Mouse (Mus musculus) hindbrain, postnatal 0 days (tissue): ENCODE results near the gene Nrxn3. TPM values are rescaled to one million over a fixed set of nuclear protein-coding genes. Genes with fewer than 3 reads are reported as not detected.

Source experiments
- ATAC-seq: fragments of 200-750 bp; cut with Nextera tagmentation; 2 replicates; pipeline ENCODE4 v1.8.0; 2017; ENCODE audit warnings: mild to moderate bottlenecking, moderate TSS enrichment, moderate library complexity
- DNase-seq: peaks from one replicate; pipeline ENCODE4 v3.0.0-alpha.2; 2015; ENCODE audit warnings: low spot score
- H3K27ac ChIP-seq: fragments of 300-500 bp; sonication (generic); 2 replicates; pipeline ENCODE4 v1.5.1; 2014; ENCODE audit warnings: mild to moderate bottlenecking
- H3K27me3 ChIP-seq: fragments of 300-500 bp; sonication (generic); 2 replicates; pipeline ENCODE4 v1.6.1; 2014; ENCODE audit warnings: low read length, mixed read lengths; ENCODE audit not compliant: insufficient read depth
- H3K36me3 ChIP-seq: fragments of 300-500 bp; sonication (generic); 2 replicates; pipeline ENCODE4 v1.6.1; 2014; ENCODE audit warnings: low read length, mixed read lengths; ENCODE audit not compliant: insufficient read depth
- H3K4me1 ChIP-seq: fragments of 300-500 bp; sonication (generic); 2 replicates; pipeline ENCODE4 v1.6.1; 2014; ENCODE audit warnings: antibody characterized with exemption, low read length, mixed read lengths; ENCODE audit not compliant: insufficient read depth
- H3K4me2 ChIP-seq: fragments of 300-500 bp; sonication (generic); 2 replicates; pipeline ENCODE4 v1.6.1; 2014; ENCODE audit warnings: low read depth, mild to moderate bottlenecking, low read length, moderate library complexity, mixed read lengths
- H3K4me3 ChIP-seq: fragments of 300-500 bp; sonication (generic); 2 replicates; pipeline ENCODE4 v1.5.1; 2014; ENCODE audit warnings: low read length
- H3K9ac ChIP-seq: fragments of 300-500 bp; sonication (generic); replicated peaks from 2 replicates; pipeline ENCODE4 v1.6.1; 2014; ENCODE audit warnings: mild to moderate bottlenecking, low read length, moderate library complexity, mixed read lengths
- H3K9me3 ChIP-seq: fragments of 300-500 bp; sonication (generic); 2 replicates; pipeline ENCODE4 v1.6.1; 2016; ENCODE audit warnings: low read length, mixed read lengths
- CTCF ChIP-seq: IDR thresholded peaks from 2 replicates; pipeline ENCODE4 v1.5.1; 2016; ENCODE audit warnings: antibody characterized with exemption, control low read depth, low read depth
- WGBS: fragments of 180-500 bp; shearing (Covaris S2); extraction: QIAGEN DNeasy Blood & Tissue Kit; methylation state at CpG from one replicate; pipeline ENCODE4 v1.1.7; 2014; 5-methylcytosine and 5-hydroxymethylcytosine counted together
- polyA plus RNA-seq: library from polyadenylated mRNA; unstranded; fragments of >200 nt; fragmentation: Nextera tagmentation; extraction: Ambion mirVana; gene quantifications from 2 replicates; pipeline ENCODE4 v1.2.1, GENCODE M21; 2015
- total RNA-seq: library from RNA; depleted of rRNA; stranded (reverse); fragments of >200 nt; gene quantifications from 2 replicates; pipeline ENCODE4 v1.2.3, GENCODE M21; 2014

Gene Nrxn3
- total and polyA plus RNA-seq, 2 experiments from 2014 or later: 87.8 to 103 TPM

DNA sequence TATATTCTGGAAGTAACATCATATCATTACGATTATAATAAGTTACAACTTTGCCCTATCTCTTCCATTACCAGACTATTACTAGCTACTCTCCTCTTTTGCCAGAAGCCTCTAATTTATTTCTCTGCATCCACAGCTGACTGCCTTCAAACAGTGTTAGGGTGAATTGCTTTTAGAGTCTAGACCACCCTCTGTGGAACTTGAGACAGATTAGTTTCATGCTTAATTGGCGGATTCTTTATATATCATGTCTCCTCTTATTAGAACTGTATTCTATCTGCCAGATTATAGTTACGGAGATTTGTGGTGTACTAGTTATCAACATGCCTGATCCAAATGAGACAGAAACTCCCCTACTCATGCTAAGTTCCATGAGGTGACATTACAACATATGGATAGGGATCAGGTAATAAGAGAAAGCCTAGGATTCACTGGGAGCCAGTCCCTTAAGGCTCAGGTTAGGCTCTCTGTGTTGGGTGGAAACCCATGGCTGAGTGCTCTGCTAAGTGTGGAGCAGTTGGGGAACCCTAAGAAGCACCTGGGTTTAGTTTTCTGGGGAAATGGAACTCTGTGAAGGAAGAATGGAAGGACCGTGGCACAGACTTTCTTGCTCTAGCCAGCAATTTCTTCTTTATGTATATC, 1435.6 kb downstream of the Nrxn3 start:
- DNase-seq (no peak), ATAC-seq (no peak)
- Histone ChIP-seq H3K4me2 (no peak overlapping the region), H3K36me3 (no peaks in the 10 kb centered on the region), H3K9me3 (no peaks in the 10 kb centered on the region), H3K9ac (no peak overlapping the region), H3K4me3 (no peak overlapping the region), H3K27ac (no peak overlapping the region), H3K27me3 (no peaks in the 10 kb centered on the region), H3K4me1 (no peaks in the 10 kb centered on the region)
- TF ChIP-seq CTCF: no peak
- WGBS: 87% methylated on average over 4 of the region's 4 CpGs

DNA sequence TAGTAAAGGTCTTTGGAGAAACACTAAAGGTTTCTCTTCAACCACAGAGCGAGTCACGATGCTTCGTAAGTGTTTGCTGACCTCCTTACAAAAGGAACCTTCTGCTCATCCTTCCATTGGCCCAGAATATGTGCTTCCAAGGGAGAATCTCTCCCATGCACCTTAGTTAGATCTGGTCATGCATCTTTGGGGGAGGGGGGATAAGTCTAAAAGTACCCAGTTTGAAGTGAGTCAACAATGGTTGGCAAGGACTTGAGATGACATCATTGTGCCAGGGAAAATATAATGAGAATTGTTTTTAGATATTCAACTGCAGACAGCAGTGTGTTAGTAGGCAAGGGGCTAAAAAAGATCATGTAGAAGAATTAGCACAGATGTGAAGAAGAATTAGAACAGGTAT, 1437.2 kb downstream of the Nrxn3 start:
- 95% methylated on average over 3 of the region's 3 CpGs for WGBS
- Histone ChIP-seq H3K4me2 (no peak overlapping the region), H3K27me3 (no peaks in the 10 kb centered on the region)

DNA sequence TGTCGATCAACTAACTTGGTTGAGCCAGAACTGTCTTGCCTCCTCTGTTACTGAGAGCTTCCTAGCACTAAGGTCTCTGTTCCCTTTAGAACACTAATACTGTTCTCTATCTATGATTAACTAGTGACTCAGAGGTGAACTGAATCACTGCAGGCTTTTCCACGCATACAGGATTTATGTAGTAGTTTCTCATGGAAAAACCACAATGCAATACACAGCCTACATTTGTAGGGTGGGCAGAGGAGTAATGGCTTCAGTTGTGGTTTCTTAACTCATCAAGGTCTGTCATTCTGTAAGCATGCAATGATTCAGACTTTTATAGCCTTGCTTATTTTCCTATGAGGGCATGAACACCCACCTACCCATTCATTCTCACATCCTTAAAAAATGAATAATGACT, 1443.4 kb downstream of the Nrxn3 start:
- no peak for DNase-seq
- Histone ChIP-seq H3K4me2 (no peak overlapping the region), H3K4me1 (no peaks in the 10 kb centered on the region), H3K9me3 (no peaks in the 10 kb centered on the region), H3K36me3 (no peaks in the 10 kb centered on the region), H3K4me3 (no peak overlapping the region), H3K9ac (no peak overlapping the region), H3K27ac (no peak overlapping the region), H3K27me3 (no peaks in the 10 kb centered on the region)
- 84% methylated on average over 2 of the region's 2 CpGs for WGBS
- TF ChIP-seq CTCF: no peak
- ATAC-seq: no peak

More for the DNA sequence above, 1437.2 kb downstream of the Nrxn3 start:
- Histone ChIP-seq H3K9me3 (no peaks in the 10 kb centered on the region), H3K9ac (no peak overlapping the region), H3K4me1 (no peaks in the 10 kb centered on the region), H3K4me3 (no peak overlapping the region), H3K27ac (no peak overlapping the region), H3K36me3 (no peaks in the 10 kb centered on the region)
- ATAC-seq (no peak), DNase-seq (no peak)
- no peak for TF ChIP-seq CTCF

DNA sequence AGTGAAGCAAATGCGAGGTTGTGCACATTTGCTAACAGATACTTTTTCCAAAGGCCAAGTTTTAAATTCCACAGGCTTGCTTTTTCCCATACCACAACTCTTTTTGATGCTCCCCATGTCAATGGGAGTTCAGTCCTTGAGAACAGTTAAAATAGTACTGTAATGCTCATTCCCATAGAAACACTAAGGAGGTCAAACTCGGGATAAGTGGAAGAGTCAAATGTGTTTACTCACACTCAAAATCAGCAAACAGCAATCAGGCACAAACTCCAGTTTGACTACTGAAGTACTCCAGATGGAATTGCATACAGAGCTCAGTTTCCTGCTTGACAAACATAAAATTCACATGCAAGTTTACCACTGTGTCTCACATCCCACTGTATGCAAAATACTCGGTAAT, 1458.9 kb downstream of the Nrxn3 start:
- Histone ChIP-seq H3K36me3 (no peaks in the 10 kb centered on the region), H3K9ac (no peak overlapping the region), H3K4me3 (no peak overlapping the region), H3K27me3 (no peaks in the 10 kb centered on the region), H3K4me1 (no peaks in the 10 kb centered on the region), H3K27ac (no peak overlapping the region), H3K4me2 (no peak overlapping the region), H3K9me3 (no peaks in the 10 kb centered on the region)
- ATAC-seq (no peak), DNase-seq (no peak)
- TF ChIP-seq CTCF: no peak
- WGBS: 88% methylated on average over 3 of the region's 3 CpGs

DNA sequence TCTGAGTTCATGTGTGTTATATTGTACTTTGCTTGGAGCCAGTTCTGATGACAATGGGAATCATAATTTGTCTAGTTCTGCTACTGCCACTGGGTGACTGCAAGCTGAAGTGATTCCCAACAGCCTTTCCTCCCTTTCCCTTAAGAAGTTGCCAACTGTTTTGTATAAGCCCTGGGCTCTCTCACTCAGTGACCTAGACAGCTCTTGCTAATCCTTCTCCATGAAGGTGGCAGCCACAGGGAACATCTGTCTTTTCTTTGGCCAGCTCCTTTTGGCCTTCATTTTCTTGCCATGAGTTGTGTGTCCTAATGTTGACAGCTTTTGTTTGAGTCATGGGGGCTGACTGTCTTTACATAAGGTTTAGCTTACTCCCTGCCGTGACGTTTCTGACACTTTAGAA, 1460.3 kb downstream of the Nrxn3 start:
- no peak for TF ChIP-seq CTCF
- Histone ChIP-seq H3K9ac (no peak overlapping the region), H3K4me3 (no peak overlapping the region), H3K4me1 (no peaks in the 10 kb centered on the region), H3K4me2 (no peak overlapping the region), H3K27ac (no peak overlapping the region), H3K36me3 (no peaks in the 10 kb centered on the region), H3K9me3 (no peaks in the 10 kb centered on the region), H3K27me3 (no peaks in the 10 kb centered on the region)
- ATAC-seq (no peak), DNase-seq (no peak)
- 74% methylated on average over 2 of the region's 2 CpGs for WGBS

DNA sequence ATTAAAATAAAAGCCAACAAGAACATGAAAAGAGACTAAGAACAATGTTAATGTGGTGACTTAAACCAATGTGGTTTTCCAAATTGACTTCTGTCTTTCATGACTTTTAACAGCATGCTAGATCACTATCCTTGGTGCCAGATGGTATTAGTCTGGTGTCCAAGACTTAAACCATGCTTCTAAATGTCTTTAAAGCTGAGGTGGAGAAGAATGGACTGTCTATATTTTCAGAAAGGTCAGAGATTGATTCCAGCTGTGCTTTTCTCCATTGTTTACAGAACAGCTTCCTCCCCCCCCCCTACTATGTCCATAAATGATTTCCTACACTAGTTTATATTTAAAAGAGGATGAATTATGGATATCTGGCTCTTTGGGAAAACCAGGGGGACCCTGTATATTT, 1473.5 kb downstream of the Nrxn3 start:
- DNase-seq (no peak), ATAC-seq (no peak)
- no peak for TF ChIP-seq CTCF
- no peaks in the 10 kb centered on the region for H3K9me3 ChIP-seq
- H3K4me1 ChIP-seq: no peaks in the 10 kb centered on the region
- H3K4me3 ChIP-seq: no peak overlapping the region
- no peaks in the 10 kb centered on the region for H3K27me3 ChIP-seq
- H3K27ac ChIP-seq: no peak overlapping the region
- H3K9ac ChIP-seq: no peak overlapping the region
- no peak overlapping the region for H3K4me2 ChIP-seq
- no peaks in the 10 kb centered on the region for H3K36me3 ChIP-seq

DNA sequence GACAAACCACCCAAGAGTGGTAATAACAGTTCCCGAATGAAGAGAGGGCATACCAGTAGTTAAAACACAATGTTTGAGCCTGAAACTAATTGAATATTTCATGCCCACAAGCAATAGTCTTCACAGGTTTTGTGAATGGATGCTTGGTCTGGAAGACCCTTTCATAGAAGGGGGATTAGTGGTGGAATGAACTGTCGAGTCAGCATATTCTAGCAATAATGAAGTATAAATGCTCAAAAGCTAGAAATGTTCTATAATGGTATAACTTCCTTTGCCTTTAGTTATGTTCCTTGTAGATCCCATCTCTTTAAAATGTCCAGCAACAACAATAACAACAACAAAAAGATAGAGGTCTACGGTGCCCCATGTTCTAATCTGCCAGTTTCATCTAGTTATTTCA, 1475.3 kb downstream of the Nrxn3 start:
- Histone ChIP-seq H3K9ac (no peak overlapping the region), H3K9me3 (no peaks in the 10 kb centered on the region), H3K27me3 (no peaks in the 10 kb centered on the region), H3K4me3 (no peak overlapping the region), H3K4me1 (no peaks in the 10 kb centered on the region), H3K36me3 (no peaks in the 10 kb centered on the region), H3K27ac (no peak overlapping the region), H3K4me2 (no peak overlapping the region)
- no peak for DNase-seq
- no peak for ATAC-seq
- WGBS: 89% methylated on average over 3 of the region's 3 CpGs
- TF ChIP-seq CTCF: no peak
